Mouse (Mus musculus) adrenal gland, postnatal 14 days (tissue): ENCODE measurements around the gene Olfr803. TPM values are rescaled to one million over a fixed set of nuclear protein-coding genes. Genes with fewer than 3 reads are reported as not detected.

Source experiments
- DNase-seq: peaks from one replicate; pipeline ENCODE4 v3.0.0; 2021; ENCODE audit warnings: mixed read lengths
- long read RNA-seq, 2 experiments: library from polyadenylated mRNA; stranded (forward); transcript quantifications; one replicate each; pipeline ENCODE4 v2.0.0; 2021
- microRNA-seq, 2 experiments: library from miRNA; unstranded; fragments of <30 nt; microRNA quantifications; one replicate each; pipeline ENCODE4 v1.2.0; 2021
- total RNA-seq: library from RNA; stranded (reverse); gene quantifications from 2 replicates; pipeline ENCODE4 v1.2.3, GENCODE M21; 2021

Olfr803 gene
- total RNA-seq = not detected in 2 replicates
- long read RNA-seq, experiment 1 = 0 reads
- long read RNA-seq, experiment 2 = 0 reads

GRCm38 (mm10) chr10:129694186-129694585 lies at the start of gene Olfr803:
TSS of gene Olfr803 (minus strand) at chr10:129694286.
- no peak for DNase-seq

- DNase-seq = no peak
Observed at GRCm38 (mm10) chr10:129741821-129742220, 47.7 kb upstream of the Olfr803 start, which contains the start of gene Olfr806. TSS of gene Olfr806 (minus strand) at chr10:129741921.

GRCm38 (mm10) chr10:129729275-129729674 lies 35.2 kb upstream of the Olfr803 start, which contains the start of gene Olfr805:
TSS of gene Olfr805 (minus strand) at chr10:129729375.
- DNase-seq = no peak

- no peak for DNase-seq
Observed at GRCm38 (mm10) chr10:129702910-129703309, 8.8 kb upstream of the Olfr803 start, which contains the start of gene Olfr804. TSS of gene Olfr804 (plus strand) at chr10:129703210.

GRCm38 (mm10) chr10:129688069-129688468 lies 6.0 kb downstream of the Olfr803 start, which contains the start of gene Olfr802:
TSS of gene Olfr802 (minus strand) at chr10:129688169.
- no peak for DNase-seq

- no peak for DNase-seq
Observed at GRCm38 (mm10) chr10:129673765-129674164, 20.3 kb downstream of the Olfr803 start, which contains the start of gene Olfr801. TSS of gene Olfr801 (minus strand) at chr10:129673865.

GRCm38 (mm10) chr10:129657394-129657793 lies 36.7 kb downstream of the Olfr803 start, which contains the start of gene Olfr800:
TSS of gene Olfr800 (plus strand) at chr10:129657694.
- no peak for DNase-seq

GRCm38 (mm10) chr10:129651763-129652162 lies 42.3 kb downstream of the Olfr803 start:
- no peak for DNase-seq

Small RNA genes within 50 kb of the gene (microRNA-seq; reads per million reads assigned to microRNA genes)
- gene Gm24485 = 0 reads per million in 2 experiments

Other genes with a start within 250 kb of the Olfr803 start
- not detected in 2 replicates for gene Olfr787, start 232.4 kb downstream of the Olfr803 start, total RNA-seq
- gene Olfr788, start 223.3 kb downstream of the Olfr803 start, total RNA-seq = not detected in 2 replicates
- not detected in 2 replicates for gene Olfr789, start 209.5 kb downstream of the Olfr803 start, total RNA-seq
- gene Olfr790, start 195.8 kb downstream of the Olfr803 start, total RNA-seq = not detected in 2 replicates
- gene Olfr791, start 172.5 kb downstream of the Olfr803 start, total RNA-seq = not detected in 2 replicates
- not detected in 2 replicates for gene Olfr792, start 155.1 kb downstream of the Olfr803 start, total RNA-seq
- not detected in 2 replicates for gene Olfr794, start 126.6 kb downstream of the Olfr803 start, total RNA-seq
- not detected in 2 replicates for gene Olfr796, start 81.7 kb downstream of the Olfr803 start, total RNA-seq
- not detected in 2 replicates for gene Olfr798, start 66.4 kb downstream of the Olfr803 start, total RNA-seq
- not detected in 2 replicates for gene Olfr799, start 56.8 kb downstream of the Olfr803 start, total RNA-seq
- not detected in 2 replicates for gene Olfr800, start 36.6 kb downstream of the Olfr803 start, total RNA-seq
- not detected in 2 replicates for gene Olfr801, start 20.4 kb downstream of the Olfr803 start, total RNA-seq
- not detected in 2 replicates for gene Olfr802, start 6.1 kb downstream of the Olfr803 start, total RNA-seq
- not detected in 2 replicates for gene Olfr804, start 8.9 kb upstream of the Olfr803 start, total RNA-seq
- not detected in 2 replicates for gene Olfr805, start 35.1 kb upstream of the Olfr803 start, total RNA-seq
- gene Olfr806, start 47.6 kb upstream of the Olfr803 start, total RNA-seq = not detected in 2 replicates
- not detected in 2 replicates for gene Olfr807, start 63.5 kb upstream of the Olfr803 start, total RNA-seq
- gene Olfr808, start 71.2 kb upstream of the Olfr803 start, total RNA-seq = not detected in 2 replicates
- not detected in 2 replicates for gene Olfr809, start 80.4 kb upstream of the Olfr803 start, total RNA-seq
- not detected in 2 replicates for gene Olfr810, start 100.6 kb upstream of the Olfr803 start, total RNA-seq
- gene Olfr811, start 110.1 kb upstream of the Olfr803 start, total RNA-seq = not detected in 2 replicates
- gene Olfr812, start 151.8 kb upstream of the Olfr803 start, total RNA-seq = not detected in 2 replicates
- not detected in 2 replicates for gene Olfr813, start 161.1 kb upstream of the Olfr803 start, total RNA-seq
- not detected in 2 replicates for gene Olfr814, start 185.6 kb upstream of the Olfr803 start, total RNA-seq
- not detected in 2 replicates for gene Olfr815, start 211.6 kb upstream of the Olfr803 start, total RNA-seq
- gene Olfr816, start 221.3 kb upstream of the Olfr803 start, total RNA-seq = not detected in 2 replicates